Mouse (Mus musculus): ENCODE data around the gene Gm10271. TPM values are rescaled to one million over a fixed set of nuclear protein-coding genes. Genes with fewer than 3 reads are reported as not detected.

The Gm10271 gene
- polyA plus RNA-seq, 2 experiments: not detected

DNA sequence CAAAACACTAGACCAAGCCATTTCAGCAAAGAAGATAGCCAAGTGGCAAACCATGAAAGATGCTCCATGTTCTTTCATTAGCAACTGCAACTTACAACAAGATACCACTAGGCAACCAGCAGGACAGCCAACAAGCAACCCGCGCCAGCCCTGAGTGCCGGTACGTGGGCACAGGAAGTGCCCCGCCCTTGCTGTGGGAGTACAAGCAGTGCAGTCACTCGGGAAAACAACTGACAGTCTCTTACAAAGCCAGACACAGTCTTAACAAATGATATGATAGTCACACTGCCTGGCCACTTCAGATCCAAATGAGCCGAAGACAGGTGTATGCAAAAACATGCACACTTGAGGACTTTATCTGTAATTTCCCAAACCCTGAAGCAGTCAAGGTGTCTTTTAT, 41.9 kb downstream of the Gm10271 start:
- ATAC-seq (ENCODE audit: low FRiP score, low read depth): no peak
- no peak for TF ChIP-seq POLR2A (IDR thresholded peaks at IDR 0.05; ENCODE audit: borderline replicate concordance, extremely low read depth, insufficient read depth, insufficient read length)
- Histone ChIP-seq H3K4me3 (replicated peaks; ENCODE audit: low read length) (no peak overlapping the region), H3K9ac (ENCODE audit: low read depth, low read length, severe bottlenecking) (no peak overlapping the region), H3K4me2 (replicated peaks; ENCODE audit: low read depth, low read length, severe bottlenecking) (no peak overlapping the region), H3K27ac (replicated peaks; ENCODE audit: low read depth, low read length) (no peak overlapping the region), H3K36me3 (ENCODE audit: control insufficient read depth, insufficient read depth, low read length) (peaks cover 36% of the 10 kb centered on the region), H3K4me1 (ENCODE audit: control insufficient read depth, insufficient read depth, low read length) (0 out of 2 replicates have a peak, but pooled peaks cover 2% of the 10 kb centered on the region), H3K27me3 (ENCODE audit: control insufficient read depth, insufficient read depth, low read length) (no peaks in the 10 kb centered on the region), H3K9me3 (ENCODE audit: control insufficient read depth, low read length) (no peaks in the 10 kb centered on the region)
- no peak for DNase-seq (ENCODE audit: low spot score)
- WGBS: 81% methylated on average over 7 of the region's 7 CpGs

DNA sequence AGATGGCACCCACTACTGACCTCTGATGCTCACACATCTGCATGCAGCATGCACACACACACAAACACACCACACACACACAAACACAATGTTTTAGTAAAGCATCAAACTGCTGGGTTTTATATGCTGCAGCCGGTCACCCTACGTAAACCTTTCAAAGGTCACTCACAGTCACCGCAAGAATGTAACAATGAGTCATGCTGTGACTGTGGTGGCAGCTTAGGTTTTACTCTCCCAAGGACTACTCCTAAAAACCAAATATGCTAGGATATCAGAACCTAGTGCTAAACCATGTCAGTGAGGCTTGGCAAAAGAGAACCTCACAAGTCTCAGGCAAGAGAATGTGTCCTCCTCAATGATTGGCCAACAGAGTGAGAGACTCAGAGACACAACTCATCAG, 43.6 kb downstream of the Gm10271 start:
- Histone ChIP-seq H3K4me3 (replicated peaks; ENCODE audit: low read length) (no peak overlapping the region), H3K9ac (ENCODE audit: low read depth, low read length, severe bottlenecking) (no peak overlapping the region), H3K9me3 (ENCODE audit: control insufficient read depth, low read length) (no peaks in the 10 kb centered on the region), H3K36me3 (ENCODE audit: control insufficient read depth, insufficient read depth, low read length) (peaks cover 40% of the 10 kb centered on the region), H3K27me3 (ENCODE audit: control insufficient read depth, insufficient read depth, low read length) (no peaks in the 10 kb centered on the region), H3K27ac (replicated peaks; ENCODE audit: low read depth, low read length) (no peak overlapping the region), H3K4me2 (replicated peaks; ENCODE audit: low read depth, low read length, severe bottlenecking) (no peak overlapping the region), H3K4me1 (ENCODE audit: control insufficient read depth, insufficient read depth, low read length) (0 out of 2 replicates have a peak, but pooled peaks cover 2% of the 10 kb centered on the region)
- 87% methylated on average over 3 of the region's 3 CpGs for WGBS
- ATAC-seq (ENCODE audit: low FRiP score, low read depth): no peak
- DNase-seq (ENCODE audit: low spot score): no peak
- no peak for TF ChIP-seq POLR2A (IDR thresholded peaks at IDR 0.05; ENCODE audit: borderline replicate concordance, extremely low read depth, insufficient read depth, insufficient read length)

DNA sequence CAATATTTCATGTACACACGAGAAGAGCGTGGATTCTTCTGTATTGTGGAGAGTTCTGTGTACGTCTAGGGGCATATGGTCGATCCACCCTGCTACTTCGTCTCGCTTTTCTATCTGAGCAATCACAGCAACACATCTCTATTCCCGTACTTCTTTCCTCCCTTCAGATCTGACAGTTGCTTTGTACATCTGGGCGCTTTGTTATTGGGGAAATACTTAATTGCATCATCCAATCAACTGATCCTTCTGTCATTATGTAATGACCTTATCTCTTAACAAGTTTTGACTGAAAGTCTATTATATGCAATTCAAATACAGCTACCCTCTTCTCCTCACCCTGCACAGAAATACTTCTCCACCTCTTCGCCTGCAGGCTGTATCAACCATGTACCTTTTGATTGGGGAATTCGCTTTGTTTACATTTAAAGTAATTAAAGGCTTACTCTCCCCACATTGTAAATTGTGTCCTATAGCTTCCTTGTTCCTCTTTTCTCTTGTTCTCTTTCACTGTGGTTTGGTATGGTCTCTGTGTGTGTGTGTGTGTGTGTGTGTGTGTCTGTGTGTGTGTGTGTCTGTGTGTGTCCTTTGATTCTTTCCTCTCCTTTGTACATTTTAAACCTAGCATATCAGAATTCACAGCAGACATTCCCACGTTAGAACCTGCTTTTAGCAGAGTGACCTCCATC, 45.8 kb downstream of the Gm10271 start:
- 0 out of 2 replicates have a peak, but pooled peaks cover 2% of the 10 kb centered on the region for H3K4me1 ChIP-seq (ENCODE audit: control insufficient read depth, insufficient read depth, low read length)
- ATAC-seq (ENCODE audit: low FRiP score, low read depth) (no peak), DNase-seq (ENCODE audit: low spot score) (no peak)
- 78% methylated on average over 11 of the region's 11 CpGs for WGBS
- no peak overlapping the region for H3K27ac ChIP-seq (replicated peaks; ENCODE audit: low read depth, low read length)
- H3K36me3 ChIP-seq (ENCODE audit: control insufficient read depth, insufficient read depth, low read length): peaks cover 38% of the 10 kb centered on the region
- no peak overlapping the region for H3K4me3 ChIP-seq (replicated peaks; ENCODE audit: low read length)
- H3K27me3 ChIP-seq (ENCODE audit: control insufficient read depth, insufficient read depth, low read length): no peaks in the 10 kb centered on the region
- no peak overlapping the region for H3K4me2 ChIP-seq (replicated peaks; ENCODE audit: low read depth, low read length, severe bottlenecking)
- no peak overlapping the region for H3K9ac ChIP-seq (ENCODE audit: low read depth, low read length, severe bottlenecking)
- no peak for TF ChIP-seq POLR2A (IDR thresholded peaks at IDR 0.05; ENCODE audit: borderline replicate concordance, extremely low read depth, insufficient read depth, insufficient read length)
- H3K9me3 ChIP-seq (ENCODE audit: control insufficient read depth, low read length): no peaks in the 10 kb centered on the region

DNA sequence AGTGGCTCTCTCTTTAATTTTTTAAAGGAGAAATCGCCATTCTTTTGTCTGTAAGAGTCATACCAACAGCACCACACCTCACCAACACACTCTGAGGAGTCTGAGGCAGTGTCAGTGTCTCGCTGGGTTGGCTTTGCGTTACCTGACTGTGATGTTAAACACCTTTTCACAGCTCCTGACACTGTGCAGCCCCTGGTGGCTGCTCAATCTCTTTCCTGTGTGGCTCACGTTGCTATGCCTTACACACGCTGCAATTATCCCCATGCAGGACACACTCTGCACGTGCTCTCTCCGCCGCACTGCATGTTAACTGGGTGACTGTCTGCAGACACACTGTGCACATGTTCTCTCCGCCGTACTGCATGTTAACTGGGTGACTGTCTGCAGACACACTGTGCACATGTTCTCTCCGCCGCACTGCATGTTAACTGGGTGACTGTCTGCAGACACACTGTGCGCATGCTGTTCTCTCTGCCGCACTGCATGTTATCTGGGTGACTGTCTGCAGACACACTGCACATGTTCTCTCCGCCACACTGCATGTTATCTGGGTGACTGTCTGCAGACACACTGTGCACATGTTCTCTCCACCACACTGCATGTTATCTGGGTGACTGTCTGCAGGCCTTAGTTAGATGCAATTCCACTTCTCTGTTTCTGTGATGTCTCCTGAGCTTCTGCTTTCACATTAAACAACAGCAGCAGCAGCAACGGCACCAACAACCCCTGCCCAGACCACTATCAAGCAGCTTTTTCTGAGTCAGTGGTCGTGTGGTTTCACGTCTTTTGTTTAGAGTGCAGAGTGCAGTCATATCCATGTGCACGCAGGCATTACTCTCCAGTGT, 48.5 kb downstream of the Gm10271 start:
- H3K9me3 ChIP-seq (ENCODE audit: control insufficient read depth, low read length): no peaks in the 10 kb centered on the region
- peaks cover 36% of the 10 kb centered on the region for H3K36me3 ChIP-seq (ENCODE audit: control insufficient read depth, insufficient read depth, low read length)
- no peaks in the 10 kb centered on the region for H3K27me3 ChIP-seq (ENCODE audit: control insufficient read depth, insufficient read depth, low read length)
- no peak overlapping the region for H3K4me3 ChIP-seq (replicated peaks; ENCODE audit: low read length)
- 95% methylated on average over 19 of the region's 19 CpGs for WGBS
- no peak for ATAC-seq (ENCODE audit: low FRiP score, low read depth)
- no peak for TF ChIP-seq POLR2A (IDR thresholded peaks at IDR 0.05; ENCODE audit: borderline replicate concordance, extremely low read depth, insufficient read depth, insufficient read length)
- no peak overlapping the region for H3K4me2 ChIP-seq (replicated peaks; ENCODE audit: low read depth, low read length, severe bottlenecking)
- no peak overlapping the region for H3K9ac ChIP-seq (ENCODE audit: low read depth, low read length, severe bottlenecking)
- no peak overlapping the region for H3K27ac ChIP-seq (replicated peaks; ENCODE audit: low read depth, low read length)
- H3K4me1 ChIP-seq (ENCODE audit: control insufficient read depth, insufficient read depth, low read length): no peaks in the 10 kb centered on the region
- DNase-seq (ENCODE audit: low spot score): no peak

DNA sequence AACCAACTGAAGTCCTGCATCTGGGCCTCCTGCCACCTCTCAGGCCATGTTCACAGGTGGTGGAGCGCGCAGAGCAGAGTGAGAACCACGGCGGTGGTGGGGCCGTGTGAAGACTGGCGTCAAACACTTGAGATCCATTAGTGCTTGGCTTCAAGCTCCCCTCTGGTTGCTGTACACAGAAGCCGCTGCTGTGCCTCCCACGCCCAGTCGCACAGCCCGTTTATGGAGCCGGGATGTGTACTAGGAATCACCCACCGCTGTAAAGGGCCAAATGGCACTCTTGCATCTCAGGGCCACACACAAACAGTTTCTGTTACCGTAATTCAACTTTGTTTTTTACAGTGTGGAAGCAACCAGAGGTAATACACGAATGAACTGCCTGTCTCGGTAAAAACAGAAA, 50.2 kb downstream of the Gm10271 start:
- H3K4me1 ChIP-seq (ENCODE audit: control insufficient read depth, insufficient read depth, low read length): no peaks in the 10 kb centered on the region
- no peak for TF ChIP-seq POLR2A (IDR thresholded peaks at IDR 0.05; ENCODE audit: borderline replicate concordance, extremely low read depth, insufficient read depth, insufficient read length)
- no peak overlapping the region for H3K9ac ChIP-seq (ENCODE audit: low read depth, low read length, severe bottlenecking)
- H3K4me2 ChIP-seq (replicated peaks; ENCODE audit: low read depth, low read length, severe bottlenecking): no peak overlapping the region
- H3K9me3 ChIP-seq (ENCODE audit: control insufficient read depth, low read length): no peaks in the 10 kb centered on the region
- no peak overlapping the region for H3K4me3 ChIP-seq (replicated peaks; ENCODE audit: low read length)
- no peak for ATAC-seq (ENCODE audit: low FRiP score, low read depth)
- no peaks in the 10 kb centered on the region for H3K27me3 ChIP-seq (ENCODE audit: control insufficient read depth, insufficient read depth, low read length)
- H3K27ac ChIP-seq (replicated peaks; ENCODE audit: low read depth, low read length): no peak overlapping the region
- no peak for DNase-seq (ENCODE audit: low spot score)
- WGBS: 87% methylated on average over 15 of the region's 15 CpGs
- H3K36me3 ChIP-seq (ENCODE audit: control insufficient read depth, insufficient read depth, low read length): peaks cover 42% of the 10 kb centered on the region

Measured in limb, embryonic 14.5 days (tissue).